Mouse (Mus musculus) layer of hippocampus, adult 2 months (tissue): ENCODE results near the gene Gm17606. TPM values are rescaled to one million over a fixed set of nuclear protein-coding genes. Genes with fewer than 3 reads are reported as not detected.

Experiments used
- DNase-seq, 2 experiments: peaks; one replicate each; pipeline ENCODE4 v3.0.0; 2022; ENCODE audit warnings: low spot score in 2 of 2
- H3K27ac ChIP-seq: fragments of 200-600 bp; 2 replicates; pipeline ENCODE4 v1.8.1; 2022
- H3K4me3 ChIP-seq: fragments of 200-600 bp; 2 replicates; pipeline ENCODE4 v1.8.1; 2022; ENCODE audit warnings: mild to moderate bottlenecking
- CTCF ChIP-seq: fragments of 200-600 bp; conservative IDR thresholded peaks from 2 replicates; pipeline ENCODE4 v1.8.1; 2022; ENCODE audit warnings: antibody characterized with exemption, mild to moderate bottlenecking, moderate library complexity
- total RNA-seq, 2 experiments: library from RNA; stranded (reverse); gene quantifications; 2 replicates each; pipeline ENCODE4 v1.2.3; 2021

Gene Gm17606
- total RNA-seq, 2 experiments from 2014 or later = not detected

- no peak for DNase-seq
- TF ChIP-seq CTCF = no peak
- no peak overlapping the region for H3K4me3 ChIP-seq
- no peak overlapping the region for H3K27ac ChIP-seq
Measured at GRCm38 (mm10) chr14:54651556-54651955, 10.8 kb downstream of the Gm17606 start.

DNA sequence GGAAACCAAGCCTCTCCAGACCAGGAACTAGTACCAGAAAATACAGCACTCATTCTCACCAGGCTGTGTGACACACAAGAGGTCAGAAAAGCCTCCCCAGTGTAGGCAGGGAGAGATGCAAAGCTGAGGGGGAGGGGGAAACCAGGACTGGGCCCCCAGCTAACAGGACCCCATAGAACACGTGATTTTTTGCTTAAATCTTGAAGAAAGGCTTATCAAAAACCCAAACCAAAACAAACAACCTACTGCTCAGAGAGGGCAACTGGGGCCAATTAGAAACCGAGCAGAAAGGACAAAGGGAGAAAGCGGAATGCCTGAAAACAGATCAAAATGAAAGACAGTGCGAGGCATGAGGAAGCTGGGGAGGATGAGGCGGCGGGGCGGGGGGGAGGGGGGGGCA lies 12.0 kb downstream of the Gm17606 start:
- DNase-seq = no peak
- H3K27ac ChIP-seq = peak overlapping the region; percentile 94
- peak overlapping the region; percentile 86 for H3K4me3 ChIP-seq
- no peak for TF ChIP-seq CTCF

GRCm38 (mm10) chr14:54653496-54653895 lies 12.7 kb downstream of the Gm17606 start:
- TF ChIP-seq CTCF = no peak
- Histone ChIP-seq H3K27ac (peak overlapping the region; percentile 94), H3K4me3 (peak overlapping the region; percentile 86)
- peak; percentile 83 to 87 for DNase-seq

DNA sequence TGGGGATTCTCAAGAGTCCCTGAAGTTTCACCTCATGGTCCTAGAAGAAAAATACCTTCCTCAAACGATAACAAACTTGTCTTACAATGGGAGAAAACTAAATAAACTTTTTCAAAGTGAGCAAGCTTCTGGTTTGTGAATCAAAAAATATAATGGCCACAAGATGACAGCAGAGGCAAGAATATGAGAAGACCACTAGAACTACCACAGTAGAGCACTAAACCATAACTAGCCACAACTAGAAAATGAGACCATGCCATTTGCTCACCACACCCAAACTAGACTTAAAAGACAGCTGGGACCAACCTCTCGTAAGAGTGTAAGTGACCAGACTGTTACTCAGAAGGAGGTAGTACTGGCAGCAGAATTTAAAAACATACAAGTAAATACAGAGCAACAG lies 19.3 kb downstream of the Gm17606 start:
- TF ChIP-seq CTCF = peak; percentile 75
- DNase-seq = no peak
- H3K4me3 ChIP-seq = no peak overlapping the region
- no peak overlapping the region for H3K27ac ChIP-seq

- DNase-seq = no peak
- peak overlapping the region; percentile 54 for H3K27ac ChIP-seq
Measured at GRCm38 (mm10) chr14:54664477-54665222, 23.9 kb downstream of the Gm17606 start.

DNA sequence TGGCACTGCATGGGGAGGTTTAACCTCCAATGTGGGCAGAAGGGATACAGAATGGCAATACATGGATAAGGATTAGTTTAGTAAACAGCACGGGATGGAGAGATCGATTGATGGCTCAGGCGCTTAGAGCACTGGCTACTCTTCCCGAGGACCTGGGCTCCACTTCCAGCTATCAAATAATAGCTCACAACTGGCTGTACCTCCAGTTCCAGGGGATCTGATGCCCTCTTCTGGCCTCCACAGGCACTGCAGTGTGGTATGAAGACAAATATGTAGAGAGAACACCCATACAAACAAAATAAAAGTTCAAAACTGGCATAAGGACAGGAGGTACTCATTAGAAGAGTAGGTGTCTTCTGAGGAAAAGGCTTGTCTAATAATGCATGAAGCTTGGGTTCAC lies 28.6 kb downstream of the Gm17606 start:
- TF ChIP-seq CTCF = peak; percentile 86
- no peak overlapping the region for H3K27ac ChIP-seq
- H3K4me3 ChIP-seq = no peak overlapping the region
- DNase-seq = peak in 1 of 2 experiments; percentile 59

More at GRCm38 (mm10) chr14:54664477-54665222, 23.9 kb downstream of the Gm17606 start:
- no peak overlapping the region for H3K4me3 ChIP-seq
- no peak for TF ChIP-seq CTCF

DNA sequence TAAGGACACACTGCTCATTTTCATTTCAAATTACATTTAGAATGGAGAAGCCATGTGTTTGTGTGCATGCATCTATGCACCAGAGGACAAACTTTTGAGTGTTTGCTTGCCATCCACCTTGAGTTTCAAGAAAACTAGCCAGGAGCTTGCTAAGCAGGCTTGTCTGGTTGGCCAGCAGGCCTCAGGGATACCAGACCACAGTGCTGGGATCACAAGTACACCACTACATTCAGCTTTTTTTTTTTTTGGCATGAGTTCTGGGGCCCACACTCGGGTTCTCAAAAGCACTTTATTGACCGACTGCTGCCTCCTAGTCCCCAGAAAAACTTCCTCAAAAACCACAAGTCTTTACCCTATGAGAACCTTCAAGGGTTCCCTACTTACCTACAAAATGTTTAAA lies 33.6 kb downstream of the Gm17606 start:
- Histone ChIP-seq H3K27ac (peak overlapping the region; percentile 48; the same call in 1 of the 2 replicates), H3K4me3 (no peak overlapping the region)
- DNase-seq = no peak
- TF ChIP-seq CTCF = no peak

DNA sequence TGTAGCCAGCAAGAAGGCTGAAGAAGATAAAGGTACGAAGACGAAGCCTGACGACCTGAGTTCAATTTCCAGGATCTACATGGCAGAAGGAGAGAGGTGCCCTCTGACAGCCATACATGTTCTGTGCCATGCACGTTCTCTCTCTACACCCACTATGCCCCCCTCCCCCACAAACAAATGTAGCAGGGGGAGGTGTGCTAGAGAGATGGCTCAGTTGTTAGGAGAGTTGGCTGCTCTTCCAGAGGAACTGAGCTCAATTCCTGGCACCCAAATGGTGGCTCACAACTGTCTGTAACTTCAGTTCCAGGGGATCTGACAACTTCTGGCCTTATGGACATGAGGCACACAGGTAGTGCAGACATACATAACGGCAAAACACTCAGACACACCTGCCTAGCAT lies 35.5 kb downstream of the Gm17606 start:
- DNase-seq = peak in 1 of 2 experiments; percentile 47
- H3K4me3 ChIP-seq = no peak overlapping the region
- TF ChIP-seq CTCF = no peak
- H3K27ac ChIP-seq = peak overlapping the region; percentile 9; the same call in 1 of the 2 replicates

DNA sequence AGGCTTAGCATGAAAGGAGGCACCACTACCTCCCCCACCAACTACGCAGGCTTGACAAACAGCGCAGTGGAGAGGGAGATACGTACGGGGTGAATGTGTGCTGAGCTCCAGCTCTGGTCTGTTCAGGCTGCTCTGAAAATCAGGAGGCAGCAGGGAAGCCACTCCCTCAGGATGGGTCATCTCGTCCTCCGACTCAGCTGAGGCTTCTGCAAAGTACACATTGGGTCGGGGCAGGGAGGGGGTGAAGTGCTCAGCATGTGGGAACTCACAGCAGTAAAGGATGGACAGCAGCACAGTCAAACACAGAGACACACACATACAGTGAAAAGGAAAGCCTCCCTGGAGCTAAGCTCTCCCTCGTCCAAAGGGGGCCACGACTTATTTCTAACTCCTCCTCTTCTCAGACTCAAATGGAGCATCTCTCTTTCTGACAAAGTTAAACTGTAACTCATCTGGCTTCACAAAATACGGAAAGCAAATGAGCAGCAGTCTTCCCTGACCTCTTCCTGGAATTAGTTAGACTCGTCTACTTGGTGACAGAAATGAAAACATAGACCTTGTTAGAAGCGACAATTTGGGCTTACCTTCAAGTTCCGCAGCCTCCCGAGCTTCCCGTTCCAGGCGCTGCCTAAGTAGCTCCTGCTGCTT lies 38.0 kb downstream of the Gm17606 start:
- H3K27ac ChIP-seq = no peak overlapping the region
- TF ChIP-seq CTCF = no peak
- no peak for DNase-seq
- no peak overlapping the region for H3K4me3 ChIP-seq

DNA sequence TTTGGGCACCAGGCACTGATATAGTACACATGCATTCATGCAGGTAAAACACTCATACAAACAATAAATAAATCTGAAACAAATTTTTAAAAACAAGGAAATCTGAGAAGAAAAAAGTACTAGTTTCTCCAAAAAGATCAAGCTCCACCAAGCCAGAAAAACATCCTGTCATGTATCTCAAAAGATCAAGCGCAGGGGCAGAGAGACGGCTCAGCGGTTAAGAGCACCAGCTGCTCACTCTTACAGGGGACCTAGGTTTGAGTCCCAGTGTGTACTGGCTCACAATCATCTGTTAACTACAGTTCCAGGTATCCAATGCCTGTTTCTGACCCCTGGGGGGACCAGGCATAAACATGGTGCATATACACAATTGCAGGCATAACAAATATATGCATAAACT lies 41.6 kb downstream of the Gm17606 start:
- no peak for DNase-seq
- Histone ChIP-seq H3K4me3 (no peak overlapping the region), H3K27ac (no peak overlapping the region)
- TF ChIP-seq CTCF = no peak

- no peak for DNase-seq
Measured at GRCm38 (mm10) chr14:54685471-54685870, 44.7 kb downstream of the Gm17606 start.

DNA sequence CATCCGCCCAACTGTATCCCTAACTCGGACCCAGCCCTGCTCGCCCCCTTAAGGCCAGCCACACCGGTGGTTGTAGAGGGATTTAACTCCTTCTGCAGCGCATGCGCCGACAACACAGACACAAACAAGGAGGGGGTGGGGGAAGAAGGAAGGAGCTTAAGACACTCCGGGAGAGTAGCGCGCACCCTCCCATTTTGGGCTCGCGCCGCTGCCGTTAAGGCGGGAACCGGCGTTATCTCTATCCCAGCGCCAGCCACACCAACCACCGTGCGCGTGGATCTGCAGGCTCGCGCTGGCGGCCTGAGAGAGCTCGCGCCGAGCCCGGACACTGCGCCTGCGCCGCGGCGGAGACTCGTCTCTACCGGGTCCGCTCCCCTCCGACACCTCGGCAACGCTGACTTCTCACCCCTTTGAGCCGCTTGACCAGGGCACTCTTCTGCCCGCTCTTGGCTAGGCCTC lies 45.3 kb downstream of the Gm17606 start, which contains the start of gene 1700123O20Rik:
1700123O20Rik (plus strand) TSS at position 154 of the 459 bp plus-strand sequence.
- Histone ChIP-seq H3K4me3 (peak within 1 kb of the TSS; percentile 73), H3K27ac (peak within 1 kb of the TSS; percentile 100)
- DNase-seq = peak; percentile 65 to 78
- TF ChIP-seq CTCF = peak; percentile 58

More at GRCm38 (mm10) chr14:54685471-54685870, 44.7 kb downstream of the Gm17606 start:
- Histone ChIP-seq H3K27ac (peak overlapping the region; percentile 100), H3K4me3 (peak overlapping the region; percentile 73)
- TF ChIP-seq CTCF = no peak

- DNase-seq = peak; percentile 100
- Histone ChIP-seq H3K27ac (peak within 1 kb of the TSS; percentile 100), H3K4me3 (peak within 1 kb of the TSS; percentile 73)
- no peak for TF ChIP-seq CTCF
Measured at GRCm38 (mm10) chr14:54686522-54687143, 45.9 kb downstream of the Gm17606 start, which contains the start of gene Acin1. Acin1 (minus strand) TSS chr14:54686931.
